Mouse (Mus musculus): ENCODE measurements around the gene Asxl1.

- TF ChIP-seq CTCF (IDR thresholded peaks at IDR 0.05; ENCODE audit: low read depth, low read length) (no peak), EP300 (IDR thresholded peaks at IDR 0.05; ENCODE audit: insufficient read depth, low read depth, low read length) (no peak), POLR2A (IDR thresholded peaks at IDR 0.05; ENCODE audit: insufficient read depth, low read length) (no peak)
Observed at GRCm38 (mm10) chr2:153408971-153409370, 63.3 kb downstream of the Asxl1 start.
